Mouse (Mus musculus) thymus, postnatal 36 days (tissue): Measurements from ENCODE around the gene Cpt1a.

ENCODE experiments used
- DNase-seq, 2 experiments: peaks; one replicate each; pipeline ENCODE4 v3.0.0; 2022; ENCODE audit warnings: mixed read lengths in 2 of 2

The Cpt1a gene

GRCm38 (mm10) chr19:3431969-3432368 is 109.8 kb downstream of the Cpt1a start:
- DNase-seq: no peak

GRCm38 (mm10) chr19:3434124-3434523 is 112.0 kb downstream of the Cpt1a start:
- DNase-seq: no peak

GRCm38 (mm10) chr19:3434641-3435040 is 112.5 kb downstream of the Cpt1a start:
- no peak for DNase-seq
